Mouse (Mus musculus): ENCODE results near the gene Ctdspl2.

GRCm38 (mm10) chr2:121943364-121943763 lies 12.4 kb upstream of the Ctdspl2 start:
- TF ChIP-seq CTCF (IDR thresholded peaks at IDR 0.05; ENCODE audit: low read depth, low read length) (no peak), TAL1 (conservative IDR thresholded peaks at IDR 0.05; ENCODE audit: low read depth, low read length) (no peak)
